Mouse (Mus musculus) kidney, postnatal 14 days (tissue): Measurements from ENCODE around the gene Lgr6.
"Not testable (repeated sequence)": the region's sequence is repeated elsewhere in the genome, so short reads cannot be mapped to it uniquely, and the experiment has no call there.

Experiments used
- DNase-seq: peaks from one replicate; pipeline ENCODE4 v3.0.0; 2022; ENCODE audit warnings: mixed read lengths

Lgr6 gene

GRCm38 (mm10) chr1:135128011-135128441 is 22.9 kb upstream of the Lgr6 start:
- peak; percentile 34 for DNase-seq

GRCm38 (mm10) chr1:135126443-135127027 is 21.5 kb upstream of the Lgr6 start:
- peak; percentile 37 for DNase-seq

- peak; percentile 69 for DNase-seq
Measured at GRCm38 (mm10) chr1:135125990-135126389, 20.9 kb upstream of the Lgr6 start.

GRCm38 (mm10) chr1:135124573-135125363 is 19.7 kb upstream of the Lgr6 start:
- DNase-seq = no peak

DNA sequence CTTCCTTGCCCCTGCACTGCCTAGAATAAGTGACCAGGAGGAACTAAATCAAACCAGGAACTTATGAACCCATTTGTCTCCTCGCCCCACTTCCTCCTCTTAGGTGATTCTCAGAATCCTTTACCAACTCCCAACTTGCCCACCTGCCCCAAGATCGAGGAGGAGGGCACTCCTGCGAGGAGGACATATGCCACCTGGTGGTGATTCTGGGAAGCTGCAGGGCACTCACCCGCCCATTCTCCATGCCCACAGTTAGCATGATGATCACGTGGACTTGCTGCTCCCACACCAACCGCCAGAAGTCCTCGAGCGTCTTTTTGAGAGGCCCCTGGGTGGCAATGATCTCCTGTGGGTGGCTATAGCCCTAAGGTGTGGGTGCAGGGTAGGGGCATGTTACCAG is 7.6 kb upstream of the Lgr6 start:
- DNase-seq = peak; percentile 51

DNA sequence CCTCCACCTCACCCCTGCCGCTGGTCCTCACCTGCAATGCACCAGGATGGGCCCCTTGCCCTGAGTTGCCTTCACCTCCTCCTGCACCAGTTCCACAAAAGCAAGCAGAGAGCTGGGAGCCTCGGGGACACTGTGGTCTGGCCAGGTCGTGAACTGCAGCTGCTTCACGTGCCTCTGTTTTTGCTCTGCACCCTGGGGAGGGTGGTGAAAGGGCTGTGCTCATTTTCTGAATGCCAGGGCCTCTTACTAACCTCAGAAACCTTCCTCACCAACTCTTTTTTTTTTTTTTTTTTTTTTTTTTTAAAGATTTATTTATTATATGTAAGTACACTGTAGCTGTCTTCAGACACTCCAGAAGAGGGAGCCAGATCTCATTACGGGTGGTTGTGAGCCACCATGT is 6.2 kb upstream of the Lgr6 start:
- DNase-seq = not testable (repeated sequence)

DNA sequence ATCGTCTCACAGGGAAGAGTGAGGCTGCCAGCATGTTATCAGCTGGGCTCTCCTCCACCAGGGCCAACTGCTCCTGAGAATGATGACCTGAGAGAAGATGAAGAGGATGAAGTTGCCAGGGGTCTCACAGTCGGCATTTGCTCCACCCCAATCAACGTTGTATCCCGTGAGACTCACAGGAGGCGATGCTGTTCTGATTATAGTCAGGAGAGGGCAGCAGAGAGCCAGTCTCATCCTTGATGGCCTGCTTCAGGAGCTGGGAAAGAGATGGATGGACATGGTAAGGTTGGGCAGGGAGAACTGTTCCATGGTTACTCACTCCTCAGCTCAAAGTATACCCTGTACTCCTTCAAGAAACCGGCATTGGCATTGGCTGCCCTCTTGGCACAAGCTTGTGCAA is 5.0 kb upstream of the Lgr6 start:
- DNase-seq = peak; percentile 71

GRCm38 (mm10) chr1:135108611-135109010 is 3.5 kb upstream of the Lgr6 start:
- peak; percentile 45 for DNase-seq

DNA sequence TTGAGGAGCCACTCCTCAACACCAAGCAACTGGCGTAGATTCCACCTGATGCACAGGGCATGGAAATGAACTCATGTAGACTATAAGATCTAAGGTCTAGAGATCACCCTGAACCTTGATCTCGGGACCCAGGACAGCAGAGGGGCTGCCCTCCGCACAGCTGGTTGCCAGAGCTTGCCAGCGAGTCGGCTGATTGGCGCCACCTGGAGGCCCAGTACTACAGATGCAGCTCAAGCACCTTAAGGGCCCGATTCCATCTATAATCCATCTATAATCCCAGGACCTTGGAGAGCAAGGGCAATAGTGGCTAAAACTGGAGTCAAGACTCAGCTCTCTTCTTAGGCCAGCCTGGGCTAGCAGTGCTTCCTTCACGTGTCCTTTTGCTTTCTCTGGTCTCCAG is 875 bp upstream of the Lgr6 start:
- peak; percentile 76 for DNase-seq

DNA sequence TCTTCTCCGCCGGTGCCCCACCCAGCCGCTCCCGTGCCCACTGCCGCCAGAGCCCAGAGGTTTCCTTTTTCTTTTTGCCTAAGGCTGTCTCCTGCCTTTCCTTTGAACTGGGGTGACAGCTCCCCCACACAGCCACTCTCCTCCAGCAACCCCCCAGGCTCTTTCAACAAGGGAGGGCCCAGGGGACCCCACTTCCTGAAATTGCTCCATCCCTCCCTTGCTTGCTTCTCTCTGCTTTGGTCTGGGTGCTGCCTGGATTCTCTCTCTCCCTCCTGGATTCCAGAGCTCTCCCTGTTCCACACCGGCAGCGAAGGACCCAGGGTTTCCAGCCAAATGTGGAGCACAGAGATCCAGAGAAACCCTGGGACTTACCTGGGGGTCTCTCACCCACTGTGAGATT is 4.7 kb downstream of the Lgr6 start:
- no peak for DNase-seq

DNA sequence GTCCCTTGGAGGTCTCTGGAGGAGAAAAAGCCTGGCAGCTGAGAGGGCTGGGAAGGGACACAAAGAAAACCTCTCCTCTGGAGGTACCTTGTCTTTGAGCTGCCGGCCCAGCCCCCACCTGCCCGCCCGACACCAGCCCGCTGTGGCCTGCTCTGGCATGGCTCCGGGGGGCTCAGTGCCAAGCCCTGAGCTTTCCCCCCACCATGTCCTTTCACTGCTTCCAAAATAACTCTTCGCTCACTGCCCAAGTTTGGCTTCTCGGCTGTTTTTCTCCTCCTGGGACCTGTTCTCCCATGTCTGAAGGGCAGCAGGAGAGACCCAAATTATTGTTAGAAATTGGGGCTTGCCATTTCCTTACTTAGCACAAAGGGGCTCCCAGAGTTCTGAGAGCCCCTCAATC is 6.6 kb downstream of the Lgr6 start:
- DNase-seq = no peak

- DNase-seq = no peak
Measured at GRCm38 (mm10) chr1:135097441-135097840, 7.6 kb downstream of the Lgr6 start.

DNA sequence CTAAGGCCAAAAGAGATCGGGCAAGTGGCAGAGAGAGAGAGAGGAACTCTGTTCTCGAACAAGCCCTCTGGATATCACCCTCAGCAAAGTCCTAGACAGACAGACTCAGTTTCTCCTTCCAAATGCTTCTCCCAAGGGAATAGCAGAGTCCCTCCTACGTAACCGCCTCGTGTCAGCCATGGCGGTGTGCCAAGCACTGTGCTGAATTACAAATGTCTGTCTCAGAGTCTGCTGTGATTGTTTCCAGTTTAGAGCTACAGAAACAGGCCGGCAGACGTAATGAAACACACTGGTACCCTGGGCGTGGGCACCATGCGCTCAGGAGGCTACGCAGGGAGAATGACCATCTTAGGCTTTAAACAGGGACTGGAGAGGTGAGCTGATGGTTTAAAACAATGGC is 8.8 kb downstream of the Lgr6 start:
- DNase-seq = no peak

- no peak for DNase-seq
Measured at GRCm38 (mm10) chr1:135095189-135095588, 9.9 kb downstream of the Lgr6 start.

DNA sequence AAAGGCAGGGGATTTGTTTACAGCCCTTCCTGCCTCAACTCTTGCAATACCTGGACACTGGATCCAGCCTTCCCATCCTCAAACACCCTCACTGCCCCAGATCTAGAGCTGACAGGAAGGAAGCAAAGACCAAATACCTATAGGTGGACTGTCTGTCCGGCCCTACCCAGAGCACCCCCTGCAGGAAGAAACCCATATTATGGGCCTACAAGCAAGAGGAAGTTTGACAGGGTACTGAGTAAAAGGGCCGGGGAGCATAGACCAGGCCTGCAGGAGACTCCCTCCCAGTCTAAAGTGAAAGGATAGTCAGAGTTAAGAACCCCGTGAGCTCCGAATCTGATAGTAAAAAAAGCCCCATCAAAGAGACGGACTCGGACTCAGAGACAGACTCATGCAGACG is 10.4 kb downstream of the Lgr6 start:
- DNase-seq = no peak

- DNase-seq = no peak
Measured at GRCm38 (mm10) chr1:135090914-135091313, 14.2 kb downstream of the Lgr6 start.

DNA sequence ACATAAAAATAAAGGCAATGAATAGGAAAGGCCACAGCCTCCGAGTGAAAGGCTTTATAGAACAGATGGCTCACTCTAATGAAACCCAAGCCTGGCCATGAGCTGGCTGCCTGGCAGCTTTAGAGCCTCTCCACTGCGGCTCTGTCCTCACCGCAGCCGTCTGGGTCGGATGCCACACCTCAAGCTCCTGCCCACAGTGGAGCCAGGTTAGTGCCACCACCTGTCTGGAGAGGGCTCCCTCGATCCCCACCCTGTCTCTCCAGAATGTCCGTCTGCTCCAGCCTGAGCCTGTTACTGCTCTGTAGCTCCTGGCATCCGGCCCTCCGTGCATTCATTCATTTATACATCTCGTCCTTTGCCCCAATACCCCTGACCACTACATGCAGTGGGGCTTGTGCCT is 15.4 kb downstream of the Lgr6 start:
- no peak for DNase-seq

GRCm38 (mm10) chr1:135087414-135087813 is 17.7 kb downstream of the Lgr6 start:
- DNase-seq = no peak

DNA sequence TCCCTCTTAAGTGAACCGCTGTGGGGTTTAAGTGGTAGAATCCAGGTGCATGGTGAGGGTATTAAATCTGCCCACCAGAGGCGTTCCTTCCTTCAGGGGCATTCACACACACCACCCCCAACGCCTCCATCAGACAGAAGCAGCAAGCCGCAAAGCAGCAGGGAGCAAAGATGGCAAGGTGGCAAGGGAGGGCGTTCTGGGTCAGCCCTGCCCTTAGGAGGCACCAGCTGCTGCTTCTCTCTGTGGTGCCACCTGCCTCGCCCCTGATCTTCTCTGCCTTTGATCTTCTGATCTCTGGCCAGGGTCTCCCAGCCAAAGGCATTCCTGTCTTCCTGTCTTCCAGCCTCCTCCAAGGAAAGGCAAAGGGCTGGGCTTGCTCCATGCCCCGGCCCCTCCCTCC is 19.1 kb downstream of the Lgr6 start:
- no peak for DNase-seq

GRCm38 (mm10) chr1:135085296-135085871 is 19.7 kb downstream of the Lgr6 start:
- DNase-seq = no peak

DNA sequence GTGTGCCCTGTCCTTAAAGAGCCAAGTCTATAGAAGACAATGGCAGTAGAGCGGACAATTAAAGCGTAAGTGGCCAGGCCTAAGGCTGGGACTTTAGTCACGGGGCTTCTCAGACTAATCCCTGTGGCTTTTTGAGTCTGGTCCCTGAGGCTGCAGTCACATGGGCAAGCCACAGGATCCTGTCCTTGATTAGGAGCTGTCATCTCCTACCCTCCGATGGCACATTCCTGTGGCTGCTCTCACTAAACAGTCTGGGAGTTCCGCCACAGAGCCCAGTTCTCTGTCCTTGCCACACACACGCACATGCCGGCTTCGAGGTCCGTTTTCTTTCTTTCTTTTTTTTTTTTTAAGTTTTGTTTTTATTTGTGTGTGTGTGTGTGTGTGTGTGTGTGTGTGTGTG is 21.6 kb downstream of the Lgr6 start:
- DNase-seq = no peak

DNA sequence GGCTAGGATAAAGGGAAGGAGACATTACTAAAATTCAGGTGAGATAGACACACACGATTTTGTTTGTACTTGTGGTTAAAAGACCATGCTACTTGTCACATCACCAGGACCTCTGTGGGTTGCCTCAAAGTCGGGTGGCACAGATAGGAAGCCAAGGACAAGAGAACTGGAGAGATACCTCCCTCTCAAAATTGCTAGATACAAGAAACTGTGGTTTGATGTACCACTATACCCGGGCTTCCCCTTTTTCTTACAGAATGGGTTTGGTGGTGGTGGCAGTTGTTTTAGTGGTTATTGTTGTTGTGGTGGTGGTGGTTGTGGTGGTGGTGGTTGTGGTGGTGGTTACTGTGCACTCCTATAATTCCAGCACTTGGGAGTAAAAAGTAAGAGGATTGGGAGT is 22.8 kb downstream of the Lgr6 start:
- DNase-seq = no peak

GRCm38 (mm10) chr1:135079021-135079420 is 26.1 kb downstream of the Lgr6 start:
- no peak for DNase-seq

DNA sequence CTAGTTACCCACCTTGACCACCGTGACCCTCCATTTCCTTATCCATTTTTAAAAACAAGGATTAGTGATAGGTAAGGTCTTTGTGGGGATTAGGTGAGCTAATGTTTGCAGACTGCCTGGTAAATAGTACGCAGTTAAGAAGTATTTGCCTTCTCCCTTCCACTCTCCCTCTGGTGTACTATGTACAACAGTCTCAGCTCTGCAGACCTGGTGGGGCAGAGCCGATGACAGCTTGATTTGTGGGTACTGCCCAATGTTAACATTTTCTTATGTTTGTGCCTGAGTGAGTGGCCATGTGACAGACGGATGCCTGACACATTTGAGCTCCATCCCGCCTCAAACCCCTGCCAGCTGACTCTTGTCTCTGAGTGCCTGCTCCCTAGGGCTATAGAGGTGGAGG is 28.6 kb downstream of the Lgr6 start:
- DNase-seq = no peak
